Mouse (Mus musculus) gastrocnemius, postnatal 10 days (tissue): ENCODE measurements at regions not wholly inside any gene's neighbourhood (a gene's known extent, or its start where the extent isn't known, plus 50 kb on each side); places are given as distances from the start of the nearest gene placed in this dataset.
A peak's percentile ranks its signal among the peaks of the same experiment; 100 is the strongest.

Experiments
- DNase-seq: peaks from one replicate; pipeline ENCODE4 v3.0.0; 2021; ENCODE audit warnings: mixed read lengths

DNA sequence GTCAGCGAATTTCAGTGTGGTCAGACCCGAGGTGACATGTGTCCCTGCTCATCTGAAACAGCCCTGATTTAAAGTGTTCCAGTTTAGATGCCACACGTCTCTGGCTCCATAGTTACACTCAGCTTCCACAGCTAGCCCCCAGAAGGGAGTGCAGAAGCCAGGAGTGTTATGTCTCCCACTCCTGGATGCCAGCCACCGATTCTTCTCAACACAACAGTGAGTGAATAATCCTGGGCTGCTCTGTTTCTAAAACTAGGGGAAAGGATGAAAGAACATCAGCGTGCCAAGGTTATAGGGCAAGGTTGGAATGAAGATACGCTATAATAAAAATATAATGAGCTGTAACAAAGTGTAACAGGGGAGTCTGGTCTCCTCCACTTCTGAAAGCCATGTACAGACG lies 51.5 kb upstream of the Stmnd1 start:
- no peak for DNase-seq

GRCm38 (mm10) chr13:46218101-46218701 lies 55.3 kb upstream of the Stmnd1 start:
- peak; percentile 46 for DNase-seq

GRCm38 (mm10) chr13:46216954-46217838 lies 56.3 kb upstream of the Stmnd1 start:
- no peak for DNase-seq

DNA sequence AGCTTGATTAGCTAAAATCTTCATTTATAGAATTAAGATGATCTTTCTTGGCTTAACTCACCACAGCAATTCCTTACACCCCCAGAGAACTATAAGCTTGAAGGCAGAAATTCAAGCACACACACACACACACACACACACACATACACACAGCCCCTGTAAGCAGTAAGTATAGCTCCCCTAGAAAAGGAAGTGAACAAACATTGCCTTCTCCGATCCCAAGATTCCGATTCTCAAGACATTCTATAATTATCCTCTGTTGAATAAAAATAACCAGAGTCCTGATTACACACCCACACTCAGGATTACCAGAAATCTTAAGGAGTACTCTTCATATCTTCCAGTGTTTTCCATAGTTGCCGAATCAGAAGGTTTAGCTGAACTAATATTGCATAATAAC lies 70.0 kb upstream of the Stmnd1 start:
- DNase-seq = no peak

GRCm38 (mm10) chr13:46202586-46202985 lies 70.9 kb upstream of the Stmnd1 start:
- no peak for DNase-seq

- DNase-seq = no peak
Observed at GRCm38 (mm10) chr13:46201029-46201599, 72.4 kb upstream of the Stmnd1 start.

- no peak for DNase-seq
Observed at GRCm38 (mm10) chr13:46193131-46193530, 80.4 kb upstream of the Stmnd1 start.

DNA sequence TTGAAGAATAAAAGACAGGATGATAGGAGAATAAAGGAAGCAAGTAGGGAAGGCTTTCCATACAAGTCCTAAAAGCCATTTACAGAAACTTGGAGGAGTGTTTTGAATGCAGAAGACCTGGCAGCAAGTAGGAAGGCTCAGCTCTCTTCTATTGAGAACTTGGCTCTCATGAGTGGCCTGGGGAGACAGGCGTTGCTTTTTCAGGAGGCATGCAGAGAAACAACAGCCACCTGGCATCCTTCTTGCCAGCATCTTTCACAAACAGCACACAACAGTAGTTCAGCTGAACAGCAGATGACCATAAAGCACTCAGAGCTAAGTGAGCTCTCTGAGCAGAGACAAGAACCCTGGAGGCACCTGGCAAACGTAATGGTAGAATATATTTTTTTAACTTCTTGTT lies 83.8 kb upstream of the Stmnd1 start:
- DNase-seq = no peak

- no peak for DNase-seq
Observed at GRCm38 (mm10) chr13:46182851-46183250, 90.7 kb upstream of the Stmnd1 start.

DNA sequence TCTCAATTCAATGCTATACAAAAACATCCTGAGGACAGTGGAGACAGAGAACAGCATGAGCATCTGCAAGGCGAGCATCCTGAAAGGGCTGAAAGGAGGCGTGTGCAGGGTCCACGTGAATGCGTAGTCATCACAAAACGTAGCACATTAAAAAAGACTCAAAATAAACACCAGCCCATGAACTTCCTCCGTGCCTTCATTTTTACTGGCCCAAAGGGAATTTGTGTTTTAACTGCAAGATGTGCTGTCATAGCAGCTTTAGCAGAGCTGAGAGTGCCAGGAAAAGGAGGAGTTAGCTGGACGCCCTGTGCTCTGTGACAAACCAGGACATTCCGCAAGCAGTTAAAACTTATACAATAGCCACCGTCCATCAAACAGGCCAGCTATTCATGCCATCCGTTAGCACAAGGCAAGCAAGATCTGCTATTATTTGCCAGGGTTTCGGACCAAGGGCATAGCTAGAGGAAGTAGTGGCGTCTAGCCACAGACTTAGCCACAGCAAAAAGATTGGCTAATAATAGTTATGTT lies 92.9 kb upstream of the Stmnd1 start:
- DNase-seq = no peak

GRCm38 (mm10) chr13:46179916-46180315 lies 93.6 kb upstream of the Stmnd1 start:
- DNase-seq = no peak

GRCm38 (mm10) chr13:46173103-46173502 lies 100.4 kb upstream of the Stmnd1 start:
- no peak for DNase-seq

DNA sequence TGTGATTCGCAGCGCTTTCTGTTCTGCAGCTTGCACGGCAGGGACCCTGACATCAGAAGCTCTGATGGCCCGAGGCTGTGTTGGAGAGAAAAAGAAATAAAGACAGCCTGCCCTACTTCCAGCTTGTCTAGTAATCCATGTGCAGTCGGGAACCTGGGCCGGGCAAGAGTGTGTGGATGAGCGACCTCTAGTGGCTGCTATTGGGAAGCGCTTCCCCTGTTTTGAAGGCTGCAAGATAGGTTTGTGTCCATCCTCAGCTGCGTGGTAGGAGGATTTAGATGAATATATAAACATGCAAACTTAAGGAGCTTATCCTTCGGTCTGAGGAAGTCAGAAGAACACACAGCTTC lies 111.5 kb upstream of the Stmnd1 start:
- peak; percentile 65 for DNase-seq

DNA sequence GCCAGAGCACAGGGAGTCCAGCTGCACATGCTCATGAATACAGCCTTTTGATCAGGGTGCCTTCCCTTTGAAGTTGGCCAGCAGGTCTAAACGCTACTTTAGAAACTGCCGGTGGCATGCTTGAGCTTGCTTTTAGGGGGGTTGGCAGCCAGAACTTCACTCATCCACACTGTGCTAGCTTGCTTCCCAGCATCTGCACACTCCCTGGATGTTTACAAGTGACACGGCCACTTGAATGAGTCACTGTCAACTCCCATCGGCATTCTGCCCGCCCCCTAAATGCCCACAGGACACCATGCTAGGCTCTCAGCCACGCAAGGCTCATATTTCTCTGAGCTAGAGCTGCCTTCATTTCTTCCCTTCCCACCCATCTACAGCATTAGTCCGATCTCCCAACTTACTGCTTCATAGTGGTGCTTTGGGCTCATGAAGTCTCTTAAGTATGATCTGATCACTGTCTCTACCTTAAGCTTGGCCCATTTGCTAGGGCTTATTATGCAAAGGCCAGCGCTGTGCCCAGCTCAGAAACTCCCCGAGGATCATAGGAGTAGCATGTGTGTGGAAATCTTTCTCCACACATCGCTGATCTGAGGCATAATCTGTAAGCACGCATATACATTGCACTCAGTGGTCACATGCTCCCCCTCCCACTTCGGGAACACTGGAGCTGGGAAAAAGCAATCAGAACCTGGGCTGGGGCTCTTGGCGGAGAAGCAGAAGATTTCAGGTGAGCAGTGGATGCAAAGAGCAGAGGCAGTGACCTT lies 112.1 kb upstream of the Stmnd1 start:
- peak; percentile 31 for DNase-seq

DNA sequence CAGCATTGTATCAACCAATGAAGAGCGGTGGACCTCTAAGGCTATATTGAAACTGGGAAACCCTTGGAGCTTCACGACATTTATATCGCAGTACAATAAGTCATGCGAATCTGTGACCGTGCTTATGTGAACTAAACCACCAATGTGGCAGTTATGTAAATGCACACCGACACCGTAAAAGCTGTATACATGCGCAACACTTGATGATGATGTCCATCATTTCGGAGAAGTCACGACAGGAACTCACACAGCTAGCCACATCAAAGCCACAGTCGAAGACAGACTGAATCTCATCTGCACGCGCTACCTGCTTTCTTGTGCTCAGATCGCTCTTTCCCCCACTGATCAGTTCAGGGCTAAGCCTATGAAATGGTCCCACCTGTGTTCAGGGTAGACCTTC lies 114.2 kb upstream of the Stmnd1 start:
- DNase-seq = no peak

- DNase-seq = no peak
Observed at GRCm38 (mm10) chr13:46153282-46154260, 120.0 kb upstream of the Stmnd1 start.

DNA sequence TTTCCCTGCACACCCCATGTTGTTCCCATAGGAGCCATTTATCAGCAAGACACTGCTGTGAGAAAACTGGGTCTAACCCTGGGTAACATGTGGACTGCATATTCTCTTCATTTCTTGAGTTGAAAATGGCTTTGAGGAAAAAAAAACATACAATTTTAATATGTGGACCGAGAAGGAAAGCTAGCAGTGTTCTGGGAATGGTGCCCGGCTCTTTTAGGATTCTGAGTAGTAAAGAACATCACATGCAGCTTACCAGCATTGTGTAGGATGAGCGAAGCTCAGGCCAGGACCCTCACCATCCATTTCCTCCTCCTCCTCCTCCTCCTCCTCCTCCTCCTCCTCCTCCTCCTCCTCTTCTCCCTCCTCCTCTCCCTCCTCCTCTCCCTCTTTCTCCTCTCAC lies 133.5 kb upstream of the Stmnd1 start:
- no peak for DNase-seq

DNA sequence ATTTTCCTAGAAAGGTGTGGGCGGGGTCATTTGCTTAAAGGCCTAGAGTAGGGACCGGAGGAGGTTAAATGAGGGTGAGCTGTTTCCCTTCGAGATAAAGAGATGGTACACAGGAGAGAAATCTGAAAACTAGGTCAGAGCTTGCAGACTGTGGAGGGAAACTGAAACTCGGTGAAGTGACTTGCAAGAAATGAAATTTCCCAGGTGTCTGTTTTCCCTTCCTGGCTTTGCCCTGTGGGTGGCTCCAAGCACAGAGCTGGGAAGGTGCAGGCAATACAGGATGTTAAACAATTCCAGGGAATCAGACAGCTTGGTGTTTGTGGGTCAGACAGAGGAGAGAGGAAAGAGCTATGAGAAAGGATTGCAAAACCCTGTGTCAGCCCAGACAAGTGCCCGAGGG lies 134.3 kb upstream of the Stmnd1 start:
- DNase-seq = no peak

- DNase-seq = no peak
Observed at GRCm38 (mm10) chr13:46135411-46135810, 138.1 kb upstream of the Stmnd1 start.

DNA sequence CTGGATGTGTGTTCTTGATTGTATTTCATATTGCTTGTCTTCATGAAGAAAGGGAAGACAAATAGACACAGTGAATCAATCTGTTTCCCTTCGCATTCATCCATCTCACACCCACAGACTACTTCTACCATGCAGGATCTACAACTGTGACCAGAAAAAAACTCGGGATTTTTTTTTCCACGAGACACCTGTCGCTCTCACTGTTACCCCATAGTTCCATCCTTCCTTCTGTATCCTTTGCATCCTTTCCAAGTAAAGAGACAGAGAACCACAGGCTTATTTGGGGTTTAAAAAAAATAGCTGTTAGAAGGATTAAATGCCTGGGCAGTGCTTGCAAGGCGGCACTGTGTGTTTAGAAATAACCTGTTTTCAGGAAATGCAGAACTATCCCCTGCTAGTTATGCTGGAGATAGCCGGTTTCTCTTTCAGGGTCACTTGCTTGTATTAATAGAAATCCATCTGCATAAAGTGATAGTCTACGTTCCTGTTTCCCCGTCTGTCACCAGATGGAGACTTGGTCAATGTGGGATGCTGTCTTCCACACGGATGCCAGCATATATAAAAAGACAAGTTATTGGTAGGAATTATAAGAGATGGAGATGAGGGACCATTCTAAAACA lies 144.2 kb upstream of the Stmnd1 start:
- DNase-seq = no peak

- DNase-seq = no peak
Observed at GRCm38 (mm10) chr13:46123446-46123845, 150.1 kb upstream of the Stmnd1 start.
